Comparison of ENCODE assay signal across 12 mouse cellular contexts in genomic region chr13:72636331-72636851, GRCm38 (mm10). TPM values are rescaled to one million over a fixed set of nuclear protein-coding genes. Genes with fewer than 3 reads are reported as not detected.
A peak's percentile ranks its signal among the peaks of the same experiment; 100 is the strongest.
DNase-seq lines count a peak whose midpoint lies in the region; ATAC-seq and TF ChIP-seq lines count a peak whose summit lies in the region.
"Had no signal": no experiment of that assay in that cellular context is flagged by ENCODE, and none has a peak within 500 bp of the region (broad histone marks: within the 10 kb centered on the region; RNA-seq: fewer than 3 reads in every experiment).

No protein-coding gene starts in this region.

- DNase-seq in ES-E14 (ENCODE audit: low read depth, low spot score), result peak; percentile 15
- peak; percentile 66 for DNase-seq in embryo, embryonic 10.5 days (ENCODE audit: low spot score)
- peak; percentile 54 for DNase-seq in limb, embryonic 10.5 days (ENCODE audit: low spot score)
- peak; percentile 57 for DNase-seq in neural tube, embryonic 11.5 days (ENCODE audit: low spot score)
- DNase-seq in urinary bladder, postnatal 14 days (ENCODE audit: low spot score), result no peak
- DNase-seq in thymus, postnatal 14 days, result no peak
- no peak for DNase-seq in forebrain, embryonic 14.5 days (ENCODE audit: low spot score)
- DNase-seq: adrenal gland, adult 2 months; kidney, adult 8-10 months; right cerebral cortex, postnatal 25 days had no signal

- no peak overlapping the region for H3K9ac ChIP-seq in ES-E14 (ENCODE audit: insufficient read depth, low read depth, low read length, poor library complexity, severe bottlenecking)
- no peak overlapping the region; the same call in 1 of the 2 replicates for H3K9ac ChIP-seq in neural tube, embryonic 11.5 days (ENCODE audit: low read length)
- no peak overlapping the region for H3K9ac ChIP-seq in forebrain, embryonic 14.5 days (ENCODE audit: low read length)
- H3K9ac ChIP-seq: heart, embryonic 15.5 days; liver, embryonic 12.5 days had no signal

- H3K4me2 ChIP-seq in neural tube, embryonic 11.5 days (ENCODE audit: low read depth), result peak overlapping the region; percentile 30
- no peak overlapping the region for H3K4me2 ChIP-seq in forebrain, embryonic 14.5 days (ENCODE audit: low read length)
- H3K4me2 ChIP-seq: heart, embryonic 15.5 days; liver, embryonic 12.5 days had no signal

- H3K27me3 ChIP-seq in limb, embryonic 10.5 days (ENCODE audit: low read depth, poor library complexity, severe bottlenecking), result peaks cover 100% of the 10 kb centered on the region
- peaks cover 78% of the 10 kb centered on the region for H3K27me3 ChIP-seq in neural tube, embryonic 11.5 days (ENCODE audit: control insufficient read depth, insufficient read depth, low read length)
- peaks cover 84% of the 10 kb centered on the region for H3K27me3 ChIP-seq in forebrain, embryonic 14.5 days (replicated peaks; ENCODE audit: control insufficient read depth, insufficient read depth, low read length)

- in situ Hi-C loops in ES-E14 (cut with MboI; ENCODE audit: low sequenced_read_pairs in 2 of 2, unreplicated experiment in 2 of 2), result no loop called here

- no peaks in the 10 kb centered on the region for H3K36me3 ChIP-seq in ES-E14 (ENCODE audit: control insufficient read depth, insufficient read depth, low read length, poor library complexity, severe bottlenecking)
- H3K36me3 ChIP-seq in limb, embryonic 10.5 days, result no peaks in the 10 kb centered on the region
- no peaks in the 10 kb centered on the region; the same call in 1 of the 2 replicates for H3K36me3 ChIP-seq in neural tube, embryonic 11.5 days (ENCODE audit: control insufficient read depth, insufficient read depth, low read length)
- no peaks in the 10 kb centered on the region for H3K36me3 ChIP-seq in forebrain, embryonic 14.5 days (ENCODE audit: control insufficient read depth, insufficient read depth, low read length)
- H3K36me3 ChIP-seq: heart, embryonic 15.5 days; liver, embryonic 12.5 days had no signal

- no peaks in the 10 kb centered on the region for H3K9me3 ChIP-seq in ES-E14 (ENCODE audit: control insufficient read depth, insufficient read depth, low read depth, low read length)
- H3K9me3 ChIP-seq in limb, embryonic 10.5 days (replicated peaks), result no peaks in the 10 kb centered on the region
- H3K9me3 ChIP-seq in neural tube, embryonic 11.5 days (ENCODE audit: control insufficient read depth, low read length), result no peaks in the 10 kb centered on the region
- H3K9me3 ChIP-seq in forebrain, embryonic 14.5 days (replicated peaks; ENCODE audit: control insufficient read depth, low read length), result no peaks in the 10 kb centered on the region
- H3K9me3 ChIP-seq: heart, embryonic 15.5 days; liver, embryonic 12.5 days had no signal

- peak overlapping the region in 1 of 2 experiments; percentile 18; a peak in 1 of 4 replicates for H3K4me3 ChIP-seq in ES-E14 (ENCODE audit: insufficient read depth in 1 of 2, low read depth in 1 of 2, low read length in 2 of 2, poor library complexity in 1 of 2, severe bottlenecking in 1 of 2)
- peak overlapping the region; percentile 25 for H3K4me3 ChIP-seq in limb, embryonic 10.5 days
- H3K4me3 ChIP-seq in neural tube, embryonic 11.5 days (ENCODE audit: low read depth, low read length), result no peak overlapping the region
- no peak overlapping the region for H3K4me3 ChIP-seq in forebrain, embryonic 14.5 days (ENCODE audit: low read depth, low read length)
- H3K4me3 ChIP-seq: heart, embryonic 15.5 days; liver, embryonic 12.5 days had no signal

- WGBS in limb, embryonic 10.5 days, result 1% methylated on average over 20 of the region's 20 CpGs
- WGBS in neural tube, embryonic 11.5 days, result under 1% methylated on average over 20 of the region's 20 CpGs
- 0% methylated on average over 20 of the region's 20 CpGs for WGBS in forebrain, embryonic 14.5 days

- H3K4me1 ChIP-seq in ES-E14 (ENCODE audit: control insufficient read depth in 2 of 2, insufficient read depth in 2 of 2, low read length in 2 of 2, poor library complexity in 1 of 2), result peaks cover 0 to 4% of the 10 kb centered on the region in 2 experiments; a peak in 1 of 4 replicates
- H3K4me1 ChIP-seq in limb, embryonic 10.5 days, result peaks cover 47% of the 10 kb centered on the region
- H3K4me1 ChIP-seq in neural tube, embryonic 11.5 days (ENCODE audit: control insufficient read depth, insufficient read depth, low read length), result peaks cover 27% of the 10 kb centered on the region
- peaks cover 4% of the 10 kb centered on the region; the same call in 1 of the 2 replicates for H3K4me1 ChIP-seq in forebrain, embryonic 14.5 days (ENCODE audit: control insufficient read depth, insufficient read depth, low read length)

- no peak overlapping the region for H3K27ac ChIP-seq in ES-E14 (ENCODE audit: insufficient read depth, low read depth, low read length, poor library complexity, severe bottlenecking)
- H3K27ac ChIP-seq in limb, embryonic 10.5 days, result no peak overlapping the region
- H3K27ac ChIP-seq in neural tube, embryonic 11.5 days (ENCODE audit: low read depth, low read length), result no peak overlapping the region
- no peak overlapping the region for H3K27ac ChIP-seq in forebrain, embryonic 14.5 days (ENCODE audit: low read depth, low read length)
- H3K27ac ChIP-seq: heart, embryonic 15.5 days; liver, embryonic 12.5 days had no signal

- peak; percentile 21; the same call in 1 of the 2 replicates for ATAC-seq in neural tube, embryonic 11.5 days (ENCODE audit: insufficient read depth, low FRiP score, low TSS enrichment)
- ATAC-seq in forebrain, embryonic 14.5 days, result no peak
- ATAC-seq: liver, embryonic 12.5 days had no signal

TF ChIP-seq in ES-E14, 5 proteins besides CTCF, POLR2A, EP300 and RAD21:
- no peak for TF ChIP-seq CHD2 (IDR thresholded peaks at IDR 0.05; ENCODE audit: low read depth, low read length)
- no peak for TF ChIP-seq ZNF384 (IDR thresholded peaks at IDR 0.05; ENCODE audit: low read depth, low read length)
- no peak for TF ChIP-seq MAFK (IDR thresholded peaks at IDR 0.05; ENCODE audit: insufficient read depth, low read depth, low read length)
- TF ChIP-seq HCFC1 (IDR thresholded peaks at IDR 0.05; ENCODE audit: borderline replicate concordance, insufficient read depth, low read length), result no peak
- no peak for TF ChIP-seq ZC3H11A (IDR thresholded peaks at IDR 0.05; ENCODE audit: borderline replicate concordance, low read depth, low read length)
TF ChIP-seq in ES-E14: peak in this region for 0.

RNA-seq across cellular contexts. Expression of gene Irx2, which starts 7.8 kb away (rescaled TPM):
- 1.7 and 5.2 TPM in 2 replicates for total RNA-seq in ES-E14 (2012; rRNA removed)
- polyA plus RNA-seq in limb, embryonic 10.5 days (2016; fragmentation: Nextera tagmentation; extraction: Ambion mirVana), result 1.5 and 2.2 TPM in 2 replicates
- polyA plus RNA-seq in neural tube, embryonic 11.5 days (2014; fragmentation: Nextera tagmentation; extraction: Ambion mirVana), result 19.6 and 21.9 TPM in 2 replicates
- 1.9 and 2.4 TPM in 2 replicates for polyA plus RNA-seq in forebrain, embryonic 14.5 days (2014; fragmentation: Nextera tagmentation; extraction: Ambion mirVana)
- polyA plus RNA-seq: liver, embryonic 12.5 days had no signal

Comparison
In these comparisons a context has a peak if more than half of its experiments do, and no peak if none do; other contexts are left out.
1. DNase-seq: peak in ES-E14 (single experiment), embryo, embryonic 10.5 days (single experiment), limb, embryonic 10.5 days (single experiment) and neural tube, embryonic 11.5 days (single experiment); none in urinary bladder, postnatal 14 days (single experiment), thymus, postnatal 14 days (single experiment) and forebrain, embryonic 14.5 days (single experiment).